Mouse (Mus musculus): ENCODE results near the gene Hells. TPM values are rescaled to one million over a fixed set of nuclear protein-coding genes. Genes with fewer than 3 reads are reported as not detected.

Gene Hells
- polyA plus RNA-seq, 1 experiment from 2014 or later, result 18.4 TPM

Small RNA genes lying within 50 kb of the gene (microRNA-seq; reads per million reads assigned to microRNA genes)
- gene Gm23800, result not detected

Other genes starting within 250 kb of the Hells start
- gene Noc3l, start 111.7 kb upstream of the Hells start, polyA plus RNA-seq (2015; fragmentation: Nextera tagmentation; extraction: Ambion mirVana), result 6.0 and 6.6 TPM in 2 replicates
- gene Tbc1d12, start 94.3 kb upstream of the Hells start, polyA plus RNA-seq (2015; fragmentation: Nextera tagmentation; extraction: Ambion mirVana), result 4.2 and 4.8 TPM in 2 replicates
- not detected in 2 replicates for gene Cyp2c55, start 76.1 kb downstream of the Hells start, polyA plus RNA-seq (2015; fragmentation: Nextera tagmentation; extraction: Ambion mirVana)
- gene Cyp2c65, start 130.1 kb downstream of the Hells start, polyA plus RNA-seq (2015; fragmentation: Nextera tagmentation; extraction: Ambion mirVana), result not detected in 2 replicates
- gene Cyp2c66, start 183.0 kb downstream of the Hells start, polyA plus RNA-seq (2015; fragmentation: Nextera tagmentation; extraction: Ambion mirVana), result not detected in 2 replicates